Mouse (Mus musculus) megakaryocyte, embryonic 14.5 days (primary cell): Measurements from ENCODE around the gene Clvs2. TPM values are rescaled to one million over a fixed set of nuclear protein-coding genes. Genes with fewer than 3 reads are reported as not detected.

Experiments
- H3K27me3 ChIP-seq: replicated peaks from 2 replicates; pipeline ENCODE3; 2012; ENCODE audit warnings: inconsistent platforms
- H3K36me3 ChIP-seq: replicated peaks from 2 replicates; pipeline ENCODE3; 2012; ENCODE audit warnings: low read length, inconsistent platforms, mixed read lengths
- H3K4me1 ChIP-seq: 2 replicates; pipeline ENCODE4 v1.6.1; 2012; ENCODE audit warnings: inconsistent platforms
- H3K4me3 ChIP-seq: replicated peaks from 2 replicates; pipeline ENCODE3; 2012; ENCODE audit warnings: moderate library complexity, mild to moderate bottlenecking, inconsistent platforms
- H3K9me3 ChIP-seq: 2 replicates; pipeline ENCODE4 v1.6.1; 2012; ENCODE audit warnings: inconsistent platforms
- FLI1 ChIP-seq: IDR thresholded peaks from 2 replicates; pipeline ENCODE4 v1.6.1; 2012; ENCODE audit warnings: low read length, inconsistent platforms, mixed read lengths
- GATA1 ChIP-seq: IDR thresholded peaks from 3 replicates; pipeline ENCODE4 v1.6.1; 2012; ENCODE audit warnings: mixed read lengths, low read length, inconsistent platforms, borderline replicate concordance
- polyA plus RNA-seq: library from polyadenylated mRNA; stranded (reverse); fragments of >175 nt; gene quantifications from 2 replicates; pipeline ENCODE4 v1.2.3, GENCODE M21; 2012; ENCODE audit warnings: low replicate concordance; ENCODE audit not compliant: insufficient read depth

The Clvs2 gene
- polyA plus RNA-seq, result not detected in 2 replicates

GRCm38 (mm10) chr10:33624131-33624879, at the start of gene Clvs2:
TSS of gene Clvs2 (minus strand) at chr10:33624769.
- H3K9me3 ChIP-seq, result peaks cover 13% of the 10 kb centered on the region
- H3K36me3 ChIP-seq, result no peaks in the 10 kb centered on the region
- H3K27me3 ChIP-seq, result peaks cover 7% of the 10 kb centered on the region
- no peak for TF ChIP-seq GATA1
- TF ChIP-seq FLI1, result no peak
- peak within 1 kb of the TSS; percentile 7 for H3K4me3 ChIP-seq
- H3K4me1 ChIP-seq, result no peaks in the 10 kb centered on the region

DNA sequence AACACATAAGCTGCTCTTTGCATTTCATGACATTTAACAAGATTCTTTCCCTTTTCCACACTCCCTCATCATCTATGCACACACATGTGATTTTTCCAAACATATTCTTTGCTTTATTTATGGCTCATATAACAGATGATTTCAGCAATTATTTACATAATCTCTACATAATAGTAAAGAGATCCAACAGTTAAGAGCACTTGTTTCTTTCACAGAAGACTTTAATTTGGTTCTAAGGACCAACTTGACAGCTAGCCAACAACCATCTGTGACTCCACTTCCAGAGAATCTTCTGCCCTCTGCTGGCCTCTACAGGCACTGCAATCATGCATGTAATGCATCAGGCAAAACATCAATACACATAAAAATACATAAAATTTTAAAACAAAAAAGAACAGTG, 28.6 kb upstream of the Clvs2 start:
- H3K9me3 ChIP-seq, result no peaks in the 10 kb centered on the region
- H3K36me3 ChIP-seq, result no peaks in the 10 kb centered on the region
- no peak for TF ChIP-seq GATA1
- no peak for TF ChIP-seq FLI1
- H3K4me1 ChIP-seq, result no peaks in the 10 kb centered on the region
- H3K4me3 ChIP-seq, result no peak overlapping the region
- no peaks in the 10 kb centered on the region for H3K27me3 ChIP-seq

- peaks cover 13% of the 10 kb centered on the region for H3K9me3 ChIP-seq
- H3K4me1 ChIP-seq, result no peaks in the 10 kb centered on the region
- peaks cover 7% of the 10 kb centered on the region for H3K27me3 ChIP-seq
- H3K36me3 ChIP-seq, result no peaks in the 10 kb centered on the region
- TF ChIP-seq GATA1 (no peak), FLI1 (no peak)
- no peak overlapping the region for H3K4me3 ChIP-seq
These were observed 985 bp downstream of the Clvs2 start for GRCm38 (mm10) chr10:33623577-33623991.

- Histone ChIP-seq H3K4me1 (no peaks in the 10 kb centered on the region), H3K4me3 (no peak overlapping the region), H3K36me3 (no peaks in the 10 kb centered on the region), H3K27me3 (peaks cover 7% of the 10 kb centered on the region), H3K9me3 (peaks cover 13% of the 10 kb centered on the region)
- TF ChIP-seq FLI1 (no peak), GATA1 (no peak)
These were observed 1.9 kb downstream of the Clvs2 start for GRCm38 (mm10) chr10:33622700-33623099.

DNA sequence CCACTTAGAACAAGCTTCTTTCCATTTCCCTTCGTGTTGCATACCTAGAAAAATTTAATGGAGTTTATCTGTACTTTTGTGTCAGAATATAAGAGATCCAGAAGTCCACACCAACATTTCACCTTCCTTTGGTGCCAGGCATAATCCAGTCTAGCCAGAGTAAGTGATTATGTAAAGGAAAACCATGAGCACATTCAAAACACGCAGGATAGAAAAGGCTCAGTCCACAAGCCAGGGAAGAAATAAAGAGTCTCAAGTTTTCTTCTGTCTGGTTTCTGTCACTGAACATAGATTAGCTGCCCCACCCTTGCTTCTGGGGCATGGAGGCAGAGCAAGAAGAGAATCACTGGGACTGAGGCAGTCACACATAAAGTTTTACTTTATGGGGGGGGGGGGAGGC, 8.4 kb downstream of the Clvs2 start:
- no peaks in the 10 kb centered on the region for H3K27me3 ChIP-seq
- H3K4me1 ChIP-seq, result no peaks in the 10 kb centered on the region
- H3K4me3 ChIP-seq, result no peak overlapping the region
- TF ChIP-seq GATA1 (no peak), FLI1 (no peak)
- no peaks in the 10 kb centered on the region for H3K36me3 ChIP-seq
- no peaks in the 10 kb centered on the region for H3K9me3 ChIP-seq

DNA sequence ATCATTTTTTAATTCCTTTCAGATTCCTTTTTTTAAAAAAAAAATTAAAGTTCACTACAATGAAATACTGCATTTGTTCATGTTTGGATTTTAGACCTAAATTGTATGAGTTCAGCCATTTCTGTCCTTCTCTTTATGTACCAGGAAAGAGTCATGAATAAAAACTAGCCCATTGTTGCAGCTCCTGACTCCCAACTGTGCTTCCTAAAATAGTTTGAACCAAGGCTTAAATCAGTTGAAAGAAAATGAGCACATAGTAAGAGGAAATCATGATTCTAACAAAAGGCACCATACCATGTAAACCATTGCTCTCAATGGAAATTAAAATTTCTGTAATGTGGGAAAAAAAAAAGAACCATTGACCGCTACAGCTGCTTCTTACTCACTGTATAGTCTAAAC, 11.4 kb downstream of the Clvs2 start:
- H3K4me1 ChIP-seq, result no peaks in the 10 kb centered on the region
- no peaks in the 10 kb centered on the region for H3K36me3 ChIP-seq
- no peak overlapping the region for H3K4me3 ChIP-seq
- H3K9me3 ChIP-seq, result no peaks in the 10 kb centered on the region
- H3K27me3 ChIP-seq, result no peaks in the 10 kb centered on the region
- TF ChIP-seq FLI1, result no peak
- no peak for TF ChIP-seq GATA1

- H3K36me3 ChIP-seq, result no peaks in the 10 kb centered on the region
- peaks cover 4% of the 10 kb centered on the region for H3K9me3 ChIP-seq
These were observed 31.8 kb downstream of the Clvs2 start for GRCm38 (mm10) chr10:33592732-33593131.

GRCm38 (mm10) chr10:33588800-33589199, 35.8 kb downstream of the Clvs2 start:
- no peaks in the 10 kb centered on the region for H3K4me1 ChIP-seq
- peaks cover 4% of the 10 kb centered on the region for H3K9me3 ChIP-seq
- no peaks in the 10 kb centered on the region for H3K36me3 ChIP-seq
- TF ChIP-seq FLI1 (no peak), GATA1 (no peak)
- no peak overlapping the region for H3K4me3 ChIP-seq
- H3K27me3 ChIP-seq, result no peaks in the 10 kb centered on the region

More at GRCm38 (mm10) chr10:33592732-33593131, 31.8 kb downstream of the Clvs2 start:
- Histone ChIP-seq H3K27me3 (no peaks in the 10 kb centered on the region), H3K4me1 (no peaks in the 10 kb centered on the region), H3K4me3 (no peak overlapping the region)
- TF ChIP-seq GATA1, result no peak
- TF ChIP-seq FLI1, result no peak

DNA sequence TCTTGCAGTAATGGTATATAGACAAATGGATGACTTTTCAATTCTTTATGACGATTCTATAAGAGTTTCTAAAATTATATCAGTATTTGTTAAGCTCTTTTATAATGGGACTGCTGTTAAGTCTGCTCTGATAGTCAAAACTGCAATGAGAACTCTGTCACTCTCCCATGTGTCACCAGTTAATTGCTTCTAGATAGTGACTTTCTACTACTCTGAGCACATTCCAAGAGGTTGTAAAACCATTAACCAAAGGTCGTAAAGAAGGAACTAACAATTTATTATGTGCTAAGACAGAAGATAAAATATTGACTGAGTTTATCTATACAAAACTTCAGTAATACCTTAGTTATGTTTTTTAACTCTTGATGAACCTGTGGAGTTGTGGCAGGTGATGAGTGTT, 37.5 kb downstream of the Clvs2 start:
- H3K9me3 ChIP-seq, result no peaks in the 10 kb centered on the region
- no peaks in the 10 kb centered on the region for H3K4me1 ChIP-seq
- TF ChIP-seq GATA1 (no peak), FLI1 (no peak)
- H3K27me3 ChIP-seq, result no peaks in the 10 kb centered on the region
- no peak overlapping the region for H3K4me3 ChIP-seq
- H3K36me3 ChIP-seq, result no peaks in the 10 kb centered on the region

- no peaks in the 10 kb centered on the region for H3K9me3 ChIP-seq
- TF ChIP-seq GATA1, result no peak
- TF ChIP-seq FLI1, result no peak
- H3K36me3 ChIP-seq, result no peaks in the 10 kb centered on the region
- H3K4me3 ChIP-seq, result no peak overlapping the region
- H3K4me1 ChIP-seq, result no peaks in the 10 kb centered on the region
- no peaks in the 10 kb centered on the region for H3K27me3 ChIP-seq
These were observed 66.5 kb downstream of the Clvs2 start for GRCm38 (mm10) chr10:33558081-33558480.
